Mouse (Mus musculus): ENCODE results near the gene Hoxb2.

- TF ChIP-seq POLR2A (IDR thresholded peaks at IDR 0.05; ENCODE audit: low read depth, low read length) (no peak), CTCF (conservative IDR thresholded peaks at IDR 0.05; ENCODE audit: insufficient read depth, insufficient read length, low read depth, low read length) (no peak)
Observed at GRCm38 (mm10) chr11:96319910-96320309, 30.4 kb upstream of the Hoxb2 start.

Data from kidney, adult 2 months (tissue).